Mouse (Mus musculus): Measurements from ENCODE around the gene Clk1. TPM values are rescaled to one million over a fixed set of nuclear protein-coding genes. Genes with fewer than 3 reads are reported as not detected.

The Clk1 gene
- total and polyA plus RNA-seq, 2 experiments from 2014 or later = 86.0 to 143 TPM

- Histone ChIP-seq H3K27me3 (ENCODE audit: insufficient read depth, low read length) (no peaks in the 10 kb centered on the region), H3K9ac (no peak overlapping the region), H3K36me3 (ENCODE audit: insufficient read depth) (peaks cover 37% of the 10 kb centered on the region), H3K4me3 (ENCODE audit: low read depth, low read length) (no peak overlapping the region), H3K9me3 (ENCODE audit: low read length) (no peaks in the 10 kb centered on the region), H3K27ac (ENCODE audit: low read depth, low read length) (no peak overlapping the region), H3K4me2 (ENCODE audit: low read depth) (no peak overlapping the region), H3K4me1 (ENCODE audit: insufficient read depth) (peaks cover 9% of the 10 kb centered on the region; the same call in 1 of the 2 replicates)
- no peak for DNase-seq
- WGBS = 91% methylated on average over 3 of the region's 3 CpGs
- no peak; the same call in 1 of the 2 replicates for TF ChIP-seq CTCF (IDR thresholded peaks at IDR 0.05; ENCODE audit: low read depth)
- no peak for ATAC-seq
Observed at GRCm38 (mm10) chr1:58395341-58395740, 28.5 kb downstream of the Clk1 start.

- Histone ChIP-seq H3K27me3 (ENCODE audit: insufficient read depth, low read length) (no peaks in the 10 kb centered on the region), H3K4me2 (ENCODE audit: low read depth) (peak overlapping the region; percentile 73), H3K36me3 (ENCODE audit: insufficient read depth) (peaks cover 22% of the 10 kb centered on the region), H3K4me1 (ENCODE audit: insufficient read depth) (peaks cover 9% of the 10 kb centered on the region; the same call in 1 of the 2 replicates), H3K9ac (peak overlapping the region; percentile 96), H3K9me3 (ENCODE audit: low read length) (no peaks in the 10 kb centered on the region), H3K4me3 (ENCODE audit: low read depth, low read length) (peak overlapping the region; percentile 98), H3K27ac (ENCODE audit: low read depth, low read length) (peak overlapping the region; percentile 100)
- ATAC-seq (peak; percentile 45), DNase-seq (peak; percentile 25)
- TF ChIP-seq CTCF (IDR thresholded peaks at IDR 0.05; ENCODE audit: low read depth) = peak; percentile 32
- under 1% methylated on average over 50 of the region's 90 CpGs for WGBS
Observed at GRCm38 (mm10) chr1:58393284-58394195, 30.3 kb downstream of the Clk1 start.

DNA sequence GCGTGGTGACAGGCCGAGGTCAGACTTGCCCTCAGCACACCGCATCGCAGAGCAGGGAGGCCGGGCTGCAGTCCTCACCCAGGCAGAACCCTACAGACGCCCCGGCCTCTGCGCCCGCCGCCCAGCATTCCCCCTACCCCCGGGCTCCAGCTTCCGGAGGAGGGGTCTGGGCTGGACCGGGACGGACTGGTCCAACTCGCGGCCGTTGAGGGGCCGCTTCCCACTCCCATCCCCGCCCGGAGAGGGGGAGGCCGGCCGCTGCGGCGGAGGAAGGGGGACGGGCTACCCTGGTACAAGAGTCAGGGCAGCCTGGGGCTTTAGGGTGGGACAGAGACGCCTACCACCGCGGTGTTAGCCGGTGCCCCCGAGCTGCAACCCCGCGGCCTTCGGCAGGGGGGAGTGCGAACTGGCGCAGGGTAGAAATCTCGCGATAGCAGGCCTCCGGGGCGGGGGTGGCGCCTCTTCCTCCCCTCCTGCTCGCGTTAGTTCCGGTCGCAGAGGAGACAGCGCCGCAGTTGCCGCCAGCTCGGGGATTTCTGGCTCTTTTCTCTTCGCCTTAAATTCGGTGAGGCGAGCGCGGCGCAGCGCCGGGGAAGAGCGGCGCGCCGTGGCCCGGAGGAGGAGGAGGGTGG is 31.1 kb downstream of the Clk1 start, which contains the start of gene Bzw1:
Gene Bzw1, plus strand, starts transcription at position 247 of the 632 bp plus-strand sequence.
- TF ChIP-seq CTCF (IDR thresholded peaks at IDR 0.05; ENCODE audit: low read depth) = 0 out of 2 replicates have a peak, but pooled peaks have one; percentile 11
- peak; percentile 96 for DNase-seq
- peak; percentile 97 for ATAC-seq
- Histone ChIP-seq H3K4me1 (ENCODE audit: insufficient read depth) (peaks cover 9% of the 10 kb centered on the region; the same call in 1 of the 2 replicates), H3K9me3 (ENCODE audit: low read length) (no peaks in the 10 kb centered on the region), H3K9ac (peak within 1 kb of the TSS; percentile 96), H3K27me3 (ENCODE audit: insufficient read depth, low read length) (no peaks in the 10 kb centered on the region), H3K4me2 (ENCODE audit: low read depth) (peak within 1 kb of the TSS; percentile 73), H3K27ac (ENCODE audit: low read depth, low read length) (peak within 1 kb of the TSS; percentile 100), H3K4me3 (ENCODE audit: low read depth, low read length) (peak within 1 kb of the TSS; percentile 98), H3K36me3 (ENCODE audit: insufficient read depth) (peaks cover 14% of the 10 kb centered on the region)
- 3% methylated on average over 48 of the region's 61 CpGs for WGBS

DNA sequence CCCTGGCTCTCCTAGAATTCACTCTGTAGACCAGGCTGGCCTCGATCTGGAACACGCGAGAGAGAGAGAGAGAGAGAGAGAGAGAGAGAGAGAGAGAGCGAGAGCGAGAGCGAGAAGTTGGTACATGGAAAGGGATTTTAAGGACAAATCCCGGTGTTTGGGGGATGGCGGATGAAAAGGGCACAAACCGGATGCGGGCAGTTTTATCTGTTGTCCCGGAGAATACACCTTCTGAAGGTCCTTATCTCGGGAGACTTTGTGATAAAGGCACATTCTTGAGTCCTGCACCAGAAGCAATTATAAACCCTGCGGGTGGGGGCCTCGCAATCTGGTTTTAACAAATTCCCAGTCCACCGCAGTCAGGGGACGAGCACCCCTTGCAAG is 31.6 kb downstream of the Clk1 start:
- H3K4me3 ChIP-seq (ENCODE audit: low read depth, low read length) = peak overlapping the region; percentile 98
- H3K27me3 ChIP-seq (ENCODE audit: insufficient read depth, low read length) = no peaks in the 10 kb centered on the region
- TF ChIP-seq CTCF (IDR thresholded peaks at IDR 0.05; ENCODE audit: low read depth) = no peak
- peaks cover 9% of the 10 kb centered on the region; the same call in 1 of the 2 replicates for H3K4me1 ChIP-seq (ENCODE audit: insufficient read depth)
- ATAC-seq = peak; percentile 52
- H3K27ac ChIP-seq (ENCODE audit: low read depth, low read length) = peak overlapping the region; percentile 100
- H3K9ac ChIP-seq = peak overlapping the region; percentile 96
- peak; percentile 68 for DNase-seq
- WGBS = under 1% methylated on average over 16 of the region's 16 CpGs
- peaks cover 9% of the 10 kb centered on the region; the same call in 1 of the 2 replicates for H3K36me3 ChIP-seq (ENCODE audit: insufficient read depth)
- H3K9me3 ChIP-seq (ENCODE audit: low read length) = no peaks in the 10 kb centered on the region
- H3K4me2 ChIP-seq (ENCODE audit: low read depth) = peak overlapping the region; percentile 72

- H3K4me1 ChIP-seq (ENCODE audit: insufficient read depth) = peaks cover 9% of the 10 kb centered on the region; the same call in 1 of the 2 replicates
- peak overlapping the region; percentile 96 for H3K9ac ChIP-seq
- DNase-seq (no peak), ATAC-seq (no peak)
- peak overlapping the region; percentile 98 for H3K4me3 ChIP-seq (ENCODE audit: low read depth, low read length)
- H3K4me2 ChIP-seq (ENCODE audit: low read depth) = peak overlapping the region; percentile 72
- no peak for TF ChIP-seq CTCF (IDR thresholded peaks at IDR 0.05; ENCODE audit: low read depth)
- H3K9me3 ChIP-seq (ENCODE audit: low read length) = no peaks in the 10 kb centered on the region
- H3K36me3 ChIP-seq (ENCODE audit: insufficient read depth) = peaks cover 9% of the 10 kb centered on the region; the same call in 1 of the 2 replicates
- no peaks in the 10 kb centered on the region for H3K27me3 ChIP-seq (ENCODE audit: insufficient read depth, low read length)
- 43% methylated on average over 19 of the region's 19 CpGs for WGBS
- H3K27ac ChIP-seq (ENCODE audit: low read depth, low read length) = peak overlapping the region; percentile 100
Observed at GRCm38 (mm10) chr1:58391421-58392267, 32.2 kb downstream of the Clk1 start.

DNA sequence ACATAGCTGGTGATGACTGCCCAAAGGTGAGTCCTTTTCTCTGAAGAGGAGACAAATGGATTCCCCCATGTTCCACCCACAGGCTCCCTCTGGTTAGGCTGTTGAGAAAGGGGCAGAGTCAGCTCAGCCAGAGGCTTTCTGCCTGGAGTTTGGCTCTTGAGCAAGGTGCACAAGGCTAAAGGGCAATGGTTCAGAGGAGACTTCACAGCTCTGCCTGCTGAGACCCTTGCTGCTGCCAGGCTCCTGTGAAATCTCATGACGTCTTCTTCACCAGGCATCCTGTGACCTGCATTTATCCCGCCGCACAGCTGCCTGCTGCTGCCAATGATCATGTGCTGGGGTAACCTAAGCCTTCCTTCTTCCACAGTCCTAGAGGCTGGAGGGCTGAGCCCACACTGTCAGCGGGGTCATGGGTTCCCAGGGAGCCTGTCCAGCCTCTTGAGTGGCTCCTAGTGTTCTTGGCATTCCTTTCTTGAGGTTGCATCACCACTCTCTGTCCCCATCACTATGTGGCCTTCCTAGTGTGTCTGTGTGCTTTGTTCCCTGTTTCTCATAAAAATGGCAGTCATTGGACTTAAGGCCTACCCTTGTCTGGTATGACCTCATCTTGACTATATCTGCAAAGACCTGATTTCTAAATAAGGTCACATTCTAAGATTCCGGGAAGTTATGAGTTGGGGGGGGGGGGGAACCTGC is 41.1 kb downstream of the Clk1 start:
- Histone ChIP-seq H3K4me3 (ENCODE audit: low read depth, low read length) (no peak overlapping the region), H3K4me2 (ENCODE audit: low read depth) (no peak overlapping the region), H3K36me3 (ENCODE audit: insufficient read depth) (no peaks in the 10 kb centered on the region), H3K9ac (no peak overlapping the region), H3K4me1 (ENCODE audit: insufficient read depth) (no peaks in the 10 kb centered on the region), H3K27ac (ENCODE audit: low read depth, low read length) (no peak overlapping the region), H3K9me3 (ENCODE audit: low read length) (no peaks in the 10 kb centered on the region), H3K27me3 (ENCODE audit: insufficient read depth, low read length) (no peaks in the 10 kb centered on the region)
- ATAC-seq = no peak
- WGBS = 83% methylated on average over 5 of the region's 5 CpGs
- DNase-seq = no peak
- TF ChIP-seq CTCF (IDR thresholded peaks at IDR 0.05; ENCODE audit: low read depth) = no peak
